Mouse (Mus musculus) ES-E14 (cell line): ENCODE measurements around the gene Nid2.

Experiments used
- CHD2 ChIP-seq: IDR thresholded peaks from 2 replicates; pipeline ENCODE4 v1.6.1; 2014; ENCODE audit warnings: mild to moderate bottlenecking, low read depth, low read length, inconsistent platforms
- ZNF384 ChIP-seq: IDR thresholded peaks from 2 replicates; pipeline ENCODE4 v1.6.1; 2012; ENCODE audit warnings: low read depth, low read length, inconsistent platforms

DNA sequence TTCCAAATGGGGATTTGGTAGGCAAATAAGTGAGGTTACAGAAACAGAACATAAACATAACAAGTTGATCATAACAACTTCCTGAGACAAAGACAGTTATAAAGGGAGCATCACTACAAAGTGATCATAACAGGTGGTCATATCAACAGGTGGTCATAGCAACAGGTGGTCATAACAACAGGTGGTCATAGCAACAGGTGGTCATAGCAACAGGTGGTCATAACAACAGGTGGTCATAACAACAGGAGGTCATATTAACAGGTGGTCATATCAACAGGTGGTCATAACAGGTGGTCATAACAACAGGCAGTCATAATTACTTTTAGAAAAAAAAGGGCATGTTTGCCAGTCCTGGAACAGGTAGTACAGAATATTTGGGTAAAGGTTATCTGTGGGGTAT, 49.5 kb upstream of the Nid2 start:
- TF ChIP-seq CHD2 (no peak), ZNF384 (no peak)
